Mouse (Mus musculus): ENCODE results near the gene Eif3g. TPM values are rescaled to one million over a fixed set of nuclear protein-coding genes. Genes with fewer than 3 reads are reported as not detected.

Eif3g gene
- 272 and 293 TPM in 2 replicates for polyA plus RNA-seq (2015; fragmentation: Nextera tagmentation; extraction: Ambion mirVana)

- peak within 1 kb of the TSS; percentile 72 for H3K27ac ChIP-seq (ENCODE audit: low read length)
- 3% methylated on average over 34 of the region's 34 CpGs for WGBS
Observed at GRCm38 (mm10) chr9:20898511-20899073, at the start of gene Eif3g. Gene Eif3g, minus strand, starts transcription at chr9:20898623.

GRCm38 (mm10) chr9:20946066-20946880 is 47.9 kb upstream of the Eif3g start:
- no peak overlapping the region for H3K4me3 ChIP-seq (replicated peaks; ENCODE audit: low read length)
- no peak overlapping the region for H3K27ac ChIP-seq (ENCODE audit: low read length)
- no peaks in the 10 kb centered on the region for H3K27me3 ChIP-seq (ENCODE audit: control insufficient read depth, insufficient read depth, low read length)
- no peaks in the 10 kb centered on the region for H3K9me3 ChIP-seq (replicated peaks; ENCODE audit: control insufficient read depth, low read length)
- 76% methylated on average over 16 of the region's 16 CpGs for WGBS
- peaks cover 21% of the 10 kb centered on the region for H3K4me1 ChIP-seq (ENCODE audit: control insufficient read depth, insufficient read depth, low read length)
- no peak overlapping the region for H3K4me2 ChIP-seq (ENCODE audit: low read depth, low read length)
- H3K9ac ChIP-seq (ENCODE audit: low read length): peak overlapping the region; percentile 7; the same call in 1 of the 2 replicates
- 0 out of 2 replicates have a peak, but pooled peaks cover 2% of the 10 kb centered on the region for H3K36me3 ChIP-seq (ENCODE audit: control insufficient read depth, insufficient read depth, low read length)
- no peak for ATAC-seq (ENCODE audit: insufficient read depth, low FRiP score)

More at GRCm38 (mm10) chr9:20898511-20899073, at the start of gene Eif3g:
- peak; percentile 87 for ATAC-seq (ENCODE audit: insufficient read depth, low FRiP score)
- Histone ChIP-seq H3K9ac (ENCODE audit: low read length) (peak within 1 kb of the TSS; percentile 96), H3K9me3 (replicated peaks; ENCODE audit: control insufficient read depth, low read length) (no peaks in the 10 kb centered on the region), H3K4me3 (replicated peaks; ENCODE audit: low read length) (peak within 1 kb of the TSS; percentile 89), H3K27me3 (ENCODE audit: control insufficient read depth, insufficient read depth, low read length) (no peaks in the 10 kb centered on the region), H3K4me1 (ENCODE audit: control insufficient read depth, insufficient read depth, low read length) (peaks cover 20% of the 10 kb centered on the region), H3K4me2 (ENCODE audit: low read depth, low read length) (peak within 1 kb of the TSS; percentile 83), H3K36me3 (ENCODE audit: control insufficient read depth, insufficient read depth, low read length) (peaks cover 18% of the 10 kb centered on the region)

- H3K36me3 ChIP-seq (ENCODE audit: control insufficient read depth, insufficient read depth, low read length): peaks cover 16% of the 10 kb centered on the region
Observed at GRCm38 (mm10) chr9:20944697-20945370, 46.4 kb upstream of the Eif3g start.

GRCm38 (mm10) chr9:20943911-20944310 is 45.5 kb upstream of the Eif3g start:
- Histone ChIP-seq H3K4me3 (replicated peaks; ENCODE audit: low read length) (no peak overlapping the region), H3K9ac (ENCODE audit: low read length) (no peak overlapping the region; the same call in 1 of the 2 replicates), H3K9me3 (replicated peaks; ENCODE audit: control insufficient read depth, low read length) (no peaks in the 10 kb centered on the region), H3K36me3 (ENCODE audit: control insufficient read depth, insufficient read depth, low read length) (peaks cover 26% of the 10 kb centered on the region), H3K4me2 (ENCODE audit: low read depth, low read length) (no peak overlapping the region), H3K4me1 (ENCODE audit: control insufficient read depth, insufficient read depth, low read length) (peaks cover 20% of the 10 kb centered on the region), H3K27me3 (ENCODE audit: control insufficient read depth, insufficient read depth, low read length) (no peaks in the 10 kb centered on the region), H3K27ac (ENCODE audit: low read length) (peak overlapping the region; percentile 40)
- no peak for ATAC-seq (ENCODE audit: insufficient read depth, low FRiP score)
- 13% methylated on average over 2 of the region's 2 CpGs for WGBS

More at GRCm38 (mm10) chr9:20944697-20945370, 46.4 kb upstream of the Eif3g start:
- Histone ChIP-seq H3K27me3 (ENCODE audit: control insufficient read depth, insufficient read depth, low read length) (no peaks in the 10 kb centered on the region), H3K4me1 (ENCODE audit: control insufficient read depth, insufficient read depth, low read length) (peaks cover 20% of the 10 kb centered on the region), H3K27ac (ENCODE audit: low read length) (no peak overlapping the region; the same call in 1 of the 2 replicates), H3K4me2 (ENCODE audit: low read depth, low read length) (no peak overlapping the region), H3K9me3 (replicated peaks; ENCODE audit: control insufficient read depth, low read length) (no peaks in the 10 kb centered on the region), H3K4me3 (replicated peaks; ENCODE audit: low read length) (no peak overlapping the region), H3K9ac (ENCODE audit: low read length) (no peak overlapping the region)
- 45% methylated on average over 4 of the region's 4 CpGs for WGBS
- peak; percentile 37; the same call in 1 of the 2 replicates for ATAC-seq (ENCODE audit: insufficient read depth, low FRiP score)

GRCm38 (mm10) chr9:20943396-20943795 is 45.0 kb upstream of the Eif3g start:
- peaks cover 31% of the 10 kb centered on the region for H3K36me3 ChIP-seq (ENCODE audit: control insufficient read depth, insufficient read depth, low read length)
- no peaks in the 10 kb centered on the region for H3K9me3 ChIP-seq (replicated peaks; ENCODE audit: control insufficient read depth, low read length)
- H3K4me1 ChIP-seq (ENCODE audit: control insufficient read depth, insufficient read depth, low read length): peaks cover 20% of the 10 kb centered on the region
- no peak overlapping the region for H3K4me3 ChIP-seq (replicated peaks; ENCODE audit: low read length)
- H3K9ac ChIP-seq (ENCODE audit: low read length): no peak overlapping the region
- WGBS: 86% methylated on average over 7 of the region's 7 CpGs
- no peak for ATAC-seq (ENCODE audit: insufficient read depth, low FRiP score)
- peak overlapping the region; percentile 36; the same call in 1 of the 2 replicates for H3K27ac ChIP-seq (ENCODE audit: low read length)
- H3K27me3 ChIP-seq (ENCODE audit: control insufficient read depth, insufficient read depth, low read length): no peaks in the 10 kb centered on the region
- H3K4me2 ChIP-seq (ENCODE audit: low read depth, low read length): no peak overlapping the region

- H3K27me3 ChIP-seq (ENCODE audit: control insufficient read depth, insufficient read depth, low read length): no peaks in the 10 kb centered on the region
- no peak overlapping the region for H3K9ac ChIP-seq (ENCODE audit: low read length)
- 88% methylated on average over 3 of the region's 3 CpGs for WGBS
- no peak overlapping the region for H3K27ac ChIP-seq (ENCODE audit: low read length)
- no peaks in the 10 kb centered on the region for H3K9me3 ChIP-seq (replicated peaks; ENCODE audit: control insufficient read depth, low read length)
- no peaks in the 10 kb centered on the region for H3K4me1 ChIP-seq (ENCODE audit: control insufficient read depth, insufficient read depth, low read length)
- H3K36me3 ChIP-seq (ENCODE audit: control insufficient read depth, insufficient read depth, low read length): peaks cover 36% of the 10 kb centered on the region
- no peak overlapping the region for H3K4me2 ChIP-seq (ENCODE audit: low read depth, low read length)
- no peak overlapping the region for H3K4me3 ChIP-seq (replicated peaks; ENCODE audit: low read length)
- ATAC-seq (ENCODE audit: insufficient read depth, low FRiP score): no peak
Observed at GRCm38 (mm10) chr9:20923258-20923657, 24.8 kb upstream of the Eif3g start.

- no peaks in the 10 kb centered on the region for H3K4me1 ChIP-seq (ENCODE audit: control insufficient read depth, insufficient read depth, low read length)
- ATAC-seq (ENCODE audit: insufficient read depth, low FRiP score): peak; percentile 21; the same call in 1 of the 2 replicates
- peaks cover 52% of the 10 kb centered on the region for H3K36me3 ChIP-seq (ENCODE audit: control insufficient read depth, insufficient read depth, low read length)
- no peak overlapping the region for H3K4me3 ChIP-seq (replicated peaks; ENCODE audit: low read length)
- H3K27ac ChIP-seq (ENCODE audit: low read length): no peak overlapping the region
- no peak overlapping the region for H3K4me2 ChIP-seq (ENCODE audit: low read depth, low read length)
- H3K27me3 ChIP-seq (ENCODE audit: control insufficient read depth, insufficient read depth, low read length): no peaks in the 10 kb centered on the region
- H3K9ac ChIP-seq (ENCODE audit: low read length): no peak overlapping the region
- whole genome bisulfite sequencing: 74% methylated on average over 4 of the region's 4 CpGs
- H3K9me3 ChIP-seq (replicated peaks; ENCODE audit: control insufficient read depth, low read length): no peaks in the 10 kb centered on the region
Observed at GRCm38 (mm10) chr9:20916160-20916559, 17.7 kb upstream of the Eif3g start.

GRCm38 (mm10) chr9:20909948-20910347 is 11.5 kb upstream of the Eif3g start:
- H3K4me2 ChIP-seq (ENCODE audit: low read depth, low read length): no peak overlapping the region
- no peaks in the 10 kb centered on the region for H3K9me3 ChIP-seq (replicated peaks; ENCODE audit: control insufficient read depth, low read length)
- H3K27me3 ChIP-seq (ENCODE audit: control insufficient read depth, insufficient read depth, low read length): no peaks in the 10 kb centered on the region
- ATAC-seq (ENCODE audit: insufficient read depth, low FRiP score): no peak
- no peak overlapping the region for H3K9ac ChIP-seq (ENCODE audit: low read length)
- no peaks in the 10 kb centered on the region for H3K4me1 ChIP-seq (ENCODE audit: control insufficient read depth, insufficient read depth, low read length)
- H3K27ac ChIP-seq (ENCODE audit: low read length): no peak overlapping the region
- H3K36me3 ChIP-seq (ENCODE audit: control insufficient read depth, insufficient read depth, low read length): peaks cover 57% of the 10 kb centered on the region
- H3K4me3 ChIP-seq (replicated peaks; ENCODE audit: low read length): no peak overlapping the region
- 94% methylated on average over 9 of the region's 9 CpGs for WGBS

- Histone ChIP-seq H3K4me1 (ENCODE audit: control insufficient read depth, insufficient read depth, low read length) (peaks cover 16% of the 10 kb centered on the region), H3K4me3 (replicated peaks; ENCODE audit: low read length) (no peak overlapping the region), H3K36me3 (ENCODE audit: control insufficient read depth, insufficient read depth, low read length) (peaks cover 13% of the 10 kb centered on the region), H3K4me2 (ENCODE audit: low read depth, low read length) (0 out of 2 replicates have a peak overlapping the region, but pooled peaks have one; percentile 8), H3K27ac (ENCODE audit: low read length) (peak overlapping the region; percentile 27; the same call in 1 of the 2 replicates), H3K9me3 (replicated peaks; ENCODE audit: control insufficient read depth, low read length) (no peaks in the 10 kb centered on the region), H3K27me3 (ENCODE audit: control insufficient read depth, insufficient read depth, low read length) (no peaks in the 10 kb centered on the region), H3K9ac (ENCODE audit: low read length) (peak overlapping the region; percentile 54)
- 21% methylated on average over 6 of the region's 6 CpGs for WGBS
- ATAC-seq (ENCODE audit: insufficient read depth, low FRiP score): no peak
Observed at GRCm38 (mm10) chr9:20902174-20902491, 3.7 kb upstream of the Eif3g start.

Data from stomach, embryonic 16.5 days (tissue).